In the genomic region with DNA sequence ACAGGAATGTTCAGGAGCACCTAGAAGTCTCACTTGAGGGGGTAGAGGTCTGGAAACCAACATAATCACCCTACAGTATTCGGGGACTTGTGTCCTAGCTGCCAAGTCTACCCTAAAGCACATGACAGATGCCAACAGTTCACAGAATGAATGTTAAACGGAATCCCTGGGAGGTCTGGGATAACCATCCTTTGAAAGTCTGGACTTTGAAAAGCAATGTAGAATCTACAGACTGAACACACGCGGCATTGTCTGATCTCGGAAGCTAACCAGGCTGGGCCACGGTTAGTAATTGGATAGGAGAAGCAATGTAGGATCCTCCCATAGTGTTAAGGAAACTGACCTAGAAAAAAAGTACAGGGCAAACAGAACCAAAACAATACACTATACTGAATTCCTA, we compare ENCODE assay signal across 11 mouse cellular contexts.
DNase-seq lines count a peak whose midpoint lies in the region; ATAC-seq and TF ChIP-seq lines count a peak whose summit lies in the region.
"Had no signal": no experiment of that assay in that cellular context is flagged by ENCODE, and none has a peak within 500 bp of the region (broad histone marks: within the 10 kb centered on the region; RNA-seq: fewer than 3 reads in every experiment).

No protein-coding gene starts in this region.

- no peak overlapping the region for H3K4me3 ChIP-seq in forebrain, embryonic 15.5 days
- H3K4me3 ChIP-seq in forebrain, embryonic 11.5 days (ENCODE audit: low read depth, low read length), result no peak overlapping the region
- no peak overlapping the region for H3K4me3 ChIP-seq in hindbrain, embryonic 13.5 days
- no peak overlapping the region for H3K4me3 ChIP-seq in hindbrain, embryonic 14.5 days (replicated peaks; ENCODE audit: low read length)
- H3K4me3 ChIP-seq in midbrain, embryonic 15.5 days, result no peak overlapping the region
- no peak overlapping the region for H3K4me3 ChIP-seq in midbrain, embryonic 10.5 days
- no peak overlapping the region for H3K4me3 ChIP-seq in small intestine, adult 2 months (ENCODE audit: low read depth, low read length)
- H3K4me3 ChIP-seq: intestine, embryonic 15.5 days; limb, embryonic 12.5 days had no signal

- no peak overlapping the region for H3K9ac ChIP-seq in forebrain, embryonic 15.5 days (replicated peaks)
- H3K9ac ChIP-seq in forebrain, embryonic 11.5 days (ENCODE audit: low read length), result no peak overlapping the region
- no peak overlapping the region for H3K9ac ChIP-seq in hindbrain, embryonic 13.5 days
- no peak overlapping the region for H3K9ac ChIP-seq in hindbrain, embryonic 14.5 days
- no peak overlapping the region for H3K9ac ChIP-seq in midbrain, embryonic 15.5 days
- H3K9ac ChIP-seq: intestine, embryonic 15.5 days; limb, embryonic 12.5 days had no signal

- 35% methylated on average over 6 of the region's 6 CpGs for WGBS in forebrain, embryonic 15.5 days
- 90% methylated on average over 6 of the region's 6 CpGs for WGBS in forebrain, embryonic 11.5 days
- WGBS in hindbrain, embryonic 13.5 days, result 59% methylated on average over 6 of the region's 6 CpGs
- 53% methylated on average over 6 of the region's 6 CpGs for WGBS in hindbrain, embryonic 14.5 days
- WGBS in midbrain, embryonic 15.5 days, result 44% methylated on average over 6 of the region's 6 CpGs
- 93% methylated on average over 6 of the region's 6 CpGs for WGBS in midbrain, embryonic 10.5 days
- 32% methylated on average over 6 of the region's 6 CpGs for WGBS in small intestine, adult 2 months

- TF ChIP-seq POLR2A in small intestine, adult 2 months (IDR thresholded peaks at IDR 0.05; ENCODE audit: low read depth, low read length), result no peak

- peak overlapping the region; percentile 34; the same call in 1 of the 2 replicates for H3K27ac ChIP-seq in forebrain, embryonic 15.5 days (replicated peaks)
- H3K27ac ChIP-seq in forebrain, embryonic 11.5 days (ENCODE audit: low read depth, low read length), result no peak overlapping the region
- peak overlapping the region; percentile 69 for H3K27ac ChIP-seq in hindbrain, embryonic 13.5 days
- no peak overlapping the region for H3K27ac ChIP-seq in hindbrain, embryonic 14.5 days
- H3K27ac ChIP-seq in midbrain, embryonic 15.5 days, result peak overlapping the region; percentile 34; the same call in 1 of the 2 replicates
- no peak overlapping the region for H3K27ac ChIP-seq in midbrain, embryonic 10.5 days (replicated peaks)
- H3K27ac ChIP-seq in small intestine, adult 2 months (ENCODE audit: insufficient read depth, low read depth, low read length), result peak overlapping the region; percentile 46; the same call in 1 of the 2 replicates
- H3K27ac ChIP-seq: limb, embryonic 12.5 days had no signal

- H3K9me3 ChIP-seq in forebrain, embryonic 15.5 days, result no peaks in the 10 kb centered on the region
- no peaks in the 10 kb centered on the region for H3K9me3 ChIP-seq in forebrain, embryonic 11.5 days (ENCODE audit: control insufficient read depth, low read length)
- H3K9me3 ChIP-seq in hindbrain, embryonic 13.5 days, result no peaks in the 10 kb centered on the region
- no peaks in the 10 kb centered on the region for H3K9me3 ChIP-seq in hindbrain, embryonic 14.5 days (ENCODE audit: control insufficient read depth, low read length)
- no peaks in the 10 kb centered on the region for H3K9me3 ChIP-seq in midbrain, embryonic 15.5 days
- H3K9me3 ChIP-seq in midbrain, embryonic 10.5 days (replicated peaks), result no peaks in the 10 kb centered on the region
- H3K9me3 ChIP-seq: intestine, embryonic 15.5 days; limb, embryonic 12.5 days had no signal

- no peak for DNase-seq in forebrain, embryonic 11.5 days (ENCODE audit: low spot score)
- DNase-seq in hindbrain, embryonic 14.5 days (ENCODE audit: low spot score), result no peak
- DNase-seq in midbrain, embryonic 10.5 days (ENCODE audit: low spot score), result no peak
- DNase-seq in adrenal gland, adult 18-20 months (ENCODE audit: low spot score in 2 of 2), result no peak
- DNase-seq: cerebellum, adult 11 months had no signal

- H3K36me3 ChIP-seq in forebrain, embryonic 15.5 days, result no peaks in the 10 kb centered on the region
- no peaks in the 10 kb centered on the region for H3K36me3 ChIP-seq in forebrain, embryonic 11.5 days (ENCODE audit: control insufficient read depth, insufficient read depth, low read length)
- no peaks in the 10 kb centered on the region for H3K36me3 ChIP-seq in hindbrain, embryonic 13.5 days
- no peaks in the 10 kb centered on the region for H3K36me3 ChIP-seq in hindbrain, embryonic 14.5 days (replicated peaks; ENCODE audit: control insufficient read depth, insufficient read depth)
- no peaks in the 10 kb centered on the region for H3K36me3 ChIP-seq in midbrain, embryonic 15.5 days (replicated peaks)
- peaks cover 73% of the 10 kb centered on the region for H3K36me3 ChIP-seq in midbrain, embryonic 10.5 days
- H3K36me3 ChIP-seq in small intestine, adult 2 months (ENCODE audit: control insufficient read depth, insufficient read depth, low read length), result no peaks in the 10 kb centered on the region
- H3K36me3 ChIP-seq: intestine, embryonic 15.5 days had no signal

- H3K4me1 ChIP-seq in forebrain, embryonic 15.5 days, result peaks cover 47% of the 10 kb centered on the region
- peaks cover 11% of the 10 kb centered on the region for H3K4me1 ChIP-seq in forebrain, embryonic 11.5 days (replicated peaks; ENCODE audit: control insufficient read depth, insufficient read depth, low read length)
- peaks cover 54% of the 10 kb centered on the region for H3K4me1 ChIP-seq in hindbrain, embryonic 13.5 days (replicated peaks)
- peaks cover 28% of the 10 kb centered on the region for H3K4me1 ChIP-seq in hindbrain, embryonic 14.5 days (replicated peaks; ENCODE audit: control insufficient read depth, insufficient read depth, low read length)
- H3K4me1 ChIP-seq in midbrain, embryonic 15.5 days, result peaks cover 33% of the 10 kb centered on the region
- H3K4me1 ChIP-seq in midbrain, embryonic 10.5 days, result peaks cover 39% of the 10 kb centered on the region
- peaks cover 9% of the 10 kb centered on the region for H3K4me1 ChIP-seq in small intestine, adult 2 months (ENCODE audit: control insufficient read depth, insufficient read depth, insufficient read length, low read length)

- H3K4me2 ChIP-seq in forebrain, embryonic 15.5 days (replicated peaks), result no peak overlapping the region
- H3K4me2 ChIP-seq in forebrain, embryonic 11.5 days (ENCODE audit: low read depth, low read length, severe bottlenecking), result no peak overlapping the region
- no peak overlapping the region for H3K4me2 ChIP-seq in hindbrain, embryonic 13.5 days
- H3K4me2 ChIP-seq in hindbrain, embryonic 14.5 days (replicated peaks), result no peak overlapping the region
- H3K4me2 ChIP-seq in midbrain, embryonic 15.5 days, result no peak overlapping the region
- H3K4me2 ChIP-seq: limb, embryonic 12.5 days had no signal

- no peaks in the 10 kb centered on the region for H3K27me3 ChIP-seq in forebrain, embryonic 15.5 days
- no peaks in the 10 kb centered on the region for H3K27me3 ChIP-seq in forebrain, embryonic 11.5 days (ENCODE audit: control insufficient read depth, insufficient read depth, low read length)
- no peaks in the 10 kb centered on the region for H3K27me3 ChIP-seq in hindbrain, embryonic 13.5 days
- H3K27me3 ChIP-seq in hindbrain, embryonic 14.5 days (ENCODE audit: control insufficient read depth, insufficient read depth, low read length), result no peaks in the 10 kb centered on the region
- no peaks in the 10 kb centered on the region for H3K27me3 ChIP-seq in midbrain, embryonic 15.5 days (replicated peaks)
- no peaks in the 10 kb centered on the region for H3K27me3 ChIP-seq in midbrain, embryonic 10.5 days (ENCODE audit: low read depth, poor library complexity, severe bottlenecking)
- no peaks in the 10 kb centered on the region for H3K27me3 ChIP-seq in small intestine, adult 2 months (ENCODE audit: control insufficient read depth, insufficient read depth, low read length)
- H3K27me3 ChIP-seq: intestine, embryonic 15.5 days had no signal

- no peak for ATAC-seq in forebrain, embryonic 15.5 days (replicated peaks)
- no peak for ATAC-seq in forebrain, embryonic 11.5 days (replicated peaks; ENCODE audit: low FRiP score)
- ATAC-seq in hindbrain, embryonic 13.5 days (ENCODE audit: low FRiP score), result no peak
- ATAC-seq in hindbrain, embryonic 14.5 days (ENCODE audit: low FRiP score), result no peak
- ATAC-seq in midbrain, embryonic 15.5 days (replicated peaks), result no peak
- ATAC-seq: intestine, embryonic 15.5 days had no signal

- TF ChIP-seq CTCF in small intestine, adult 2 months (IDR thresholded peaks at IDR 0.05; ENCODE audit: extremely low read depth, insufficient read length, insufficient replicate concordance, low read depth, low read length), result no peak

Comparison
In these comparisons a context has a peak if more than half of its experiments do, and no peak if none do; other contexts are left out.
1. H3K27ac ChIP-seq: peak in forebrain, embryonic 15.5 days (single experiment), hindbrain, embryonic 13.5 days (single experiment), midbrain, embryonic 15.5 days (single experiment) and small intestine, adult 2 months (single experiment); none in forebrain, embryonic 11.5 days (single experiment), hindbrain, embryonic 14.5 days (single experiment) and midbrain, embryonic 10.5 days (single experiment).